Comparison of ENCODE assay signal across 24 mouse cellular contexts in the genomic region with DNA sequence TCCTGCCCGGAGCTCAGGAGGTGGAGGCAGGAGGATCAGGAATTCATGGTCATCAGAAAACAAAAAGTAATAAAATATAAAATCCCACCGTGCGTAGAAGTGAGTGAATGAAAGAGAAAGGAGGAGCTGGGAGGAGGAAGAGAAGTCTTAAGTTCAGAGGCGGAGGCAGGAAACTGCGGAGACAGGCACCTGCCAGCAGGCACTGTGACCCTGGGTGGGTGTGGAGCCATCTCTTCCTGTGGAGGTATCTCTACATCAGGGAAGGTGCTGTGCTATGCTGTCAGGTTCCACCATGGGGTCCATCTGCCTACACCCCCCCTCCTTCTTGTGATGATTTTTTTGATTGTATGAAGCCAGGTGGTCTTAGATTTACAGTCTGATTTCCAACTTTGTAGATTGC. TPM values are rescaled to one million over a fixed set of nuclear protein-coding genes. Genes with fewer than 3 reads are reported as not detected.
DNase-seq lines count a peak whose midpoint lies in the region; ATAC-seq lines count a peak whose summit lies in the region.
"Had no signal": no experiment of that assay in that cellular context is flagged by ENCODE, and none has a peak within 500 bp of the region (broad histone marks: within the 10 kb centered on the region; RNA-seq: fewer than 3 reads in every experiment).

No protein-coding gene starts in this region.

- peak; percentile 77 for DNase-seq in CD4-positive, CD25-positive, alpha-beta regulatory T cell, adult 2 months (ENCODE audit: low read depth, low spot score)
- DNase-seq in induced T-regulatory cell, adult 2 months (ENCODE audit: low read depth): peak; percentile 72
- peak; percentile 81 for DNase-seq in thymus, postnatal 0 days (ENCODE audit: low spot score)
- peak; percentile 70 for DNase-seq in thymus, postnatal 4 days
- DNase-seq in adrenal gland, adult 18-20 months (ENCODE audit: low spot score in 2 of 2): no peak
- no peak for DNase-seq in lung, postnatal 14 days
- DNase-seq: adrenal gland, postnatal 36 days; cerebellum, adult 8-10 months; cerebellum, postnatal 25 days; gastrocnemius, postnatal 25 days; heart, adult 11 months; kidney, adult 9 months; kidney, postnatal 10 days; layer of hippocampus, adult 9-11 months; liver, embryonic 13.5 days; lung, adult 18-20 months; right cerebral cortex, adult 18-20 months; spleen, adult 18-20 months had no signal

- no peak for ATAC-seq in frontal cortex, adult (ENCODE audit: low TSS enrichment)
- ATAC-seq: forebrain, embryonic 14.5 days; hindbrain, embryonic 16.5 days; intestine, postnatal 0 days; lung, postnatal 0 days; midbrain, embryonic 15.5 days had no signal

RNA-seq across cellular contexts. Expression of a gene that starts 19.5 kb away (rescaled TPM):
- polyA plus RNA-seq in thymus, postnatal 0 days (2015; fragmentation: Nextera tagmentation; extraction: Ambion mirVana): 22.9 and 25.1 TPM in 2 replicates
- total RNA-seq in adrenal gland, adult 18-20 months (2021): 10 to 100 TPM; 32.0 to 57.3 TPM

Comparison
In these comparisons a context has a peak if more than half of its experiments do, and no peak if none do; other contexts are left out.
1. DNase-seq: peak in CD4-positive, CD25-positive, alpha-beta regulatory T cell, adult 2 months (single experiment), induced T-regulatory cell, adult 2 months (single experiment), thymus, postnatal 0 days (single experiment) and thymus, postnatal 4 days (single experiment); none in adrenal gland, adult 18-20 months (0 of 2) and lung, postnatal 14 days (single experiment).